Mouse (Mus musculus): Measurements from ENCODE around the gene Satb2.

Gene Satb2

DNA sequence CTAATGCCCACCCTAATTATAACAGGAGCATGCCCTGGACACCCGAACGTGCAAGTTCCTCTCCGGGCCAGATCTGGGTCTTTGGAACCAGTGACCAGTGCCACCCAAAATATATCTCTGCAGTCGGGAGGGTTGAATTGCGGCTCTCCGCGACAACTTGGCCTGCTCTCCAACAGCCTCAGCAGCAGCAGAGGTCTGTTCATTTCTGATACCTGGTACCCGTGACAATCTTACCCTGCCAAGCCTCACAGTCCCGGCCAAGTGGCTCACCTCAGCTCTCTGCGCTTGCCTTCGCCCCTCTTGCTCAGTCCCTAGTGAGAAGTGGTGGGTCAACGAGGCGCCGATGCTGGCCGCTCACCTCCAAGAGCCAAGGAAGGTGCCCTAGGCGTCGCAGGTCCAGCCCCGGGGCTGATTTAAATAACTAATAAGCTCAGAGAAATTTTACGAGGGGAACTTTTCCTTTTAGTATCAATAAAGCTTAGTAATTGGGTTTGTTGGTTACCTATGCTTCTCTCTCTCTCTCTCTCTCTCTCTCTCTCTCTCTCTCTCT is at the start of gene Satb2:
TSS of gene Satb2 (minus strand) at position 500 of the 550 bp plus-strand sequence.
- in situ Hi-C loops (cut with MboI, MseI) = no loop called here

DNA sequence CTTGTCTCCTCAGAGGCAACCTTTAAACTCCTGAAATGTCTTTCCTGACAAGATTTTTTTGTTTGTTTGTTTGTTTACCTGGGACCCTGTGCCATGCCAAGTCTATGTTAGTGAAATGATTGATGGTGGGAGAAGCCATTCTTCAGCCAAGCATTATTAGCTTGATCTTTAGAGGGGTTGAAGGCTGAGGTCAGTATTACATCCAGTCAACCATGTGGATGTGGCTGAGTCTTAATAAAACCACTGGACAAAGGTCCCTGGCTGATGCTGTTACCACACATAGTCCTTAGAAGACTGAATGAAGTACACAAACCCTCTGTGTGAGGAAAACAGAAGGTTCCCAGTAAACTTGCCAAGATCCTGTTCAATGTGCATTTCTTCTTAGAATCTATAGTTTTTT is 40.5 kb upstream of the Satb2 start:
- in situ Hi-C loops (cut with MboI, MseI) = no loop called here

DNA sequence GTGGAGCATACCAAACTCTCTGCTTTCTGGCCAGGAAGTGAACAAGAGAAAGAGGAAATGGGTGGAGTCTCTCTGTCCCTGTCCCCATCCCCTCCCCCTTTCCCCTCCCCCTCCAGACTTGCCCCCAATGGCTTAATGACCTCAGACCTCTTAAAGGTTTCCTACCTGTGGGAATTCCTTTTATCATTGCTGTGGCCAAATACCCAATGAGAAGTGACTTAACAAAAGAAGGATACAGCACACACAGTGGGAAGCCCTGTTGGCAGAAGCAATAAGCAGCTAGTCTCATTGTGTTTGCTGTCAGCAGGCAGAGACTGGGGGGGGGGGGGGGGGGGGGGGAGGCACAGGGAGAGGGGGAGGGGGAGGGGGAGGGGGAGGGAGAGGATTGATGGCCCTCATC is 35.4 kb upstream of the Satb2 start:
- in situ Hi-C loops (cut with MboI, MseI) = no loop called here

DNA sequence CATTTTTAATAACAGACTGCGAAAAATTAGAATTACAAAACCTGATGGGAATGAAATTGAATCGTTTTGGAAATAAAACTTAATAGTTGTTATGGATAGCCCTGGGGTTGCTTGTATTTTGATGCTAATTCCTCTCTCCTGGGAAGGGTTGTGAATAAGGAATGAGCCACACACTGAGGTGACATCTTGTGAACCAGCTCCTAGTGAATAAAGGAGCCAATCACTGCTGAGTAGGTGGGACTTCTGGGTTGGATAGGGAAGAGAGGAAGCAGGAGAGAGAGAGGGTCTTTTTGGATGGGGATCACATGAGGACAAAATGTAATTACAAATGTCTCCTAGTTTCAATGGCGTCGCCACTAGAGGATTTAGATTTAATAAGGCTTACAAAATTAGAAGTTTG is 30.7 kb upstream of the Satb2 start:
- in situ Hi-C loops (cut with MboI, MseI) = no loop called here

DNA sequence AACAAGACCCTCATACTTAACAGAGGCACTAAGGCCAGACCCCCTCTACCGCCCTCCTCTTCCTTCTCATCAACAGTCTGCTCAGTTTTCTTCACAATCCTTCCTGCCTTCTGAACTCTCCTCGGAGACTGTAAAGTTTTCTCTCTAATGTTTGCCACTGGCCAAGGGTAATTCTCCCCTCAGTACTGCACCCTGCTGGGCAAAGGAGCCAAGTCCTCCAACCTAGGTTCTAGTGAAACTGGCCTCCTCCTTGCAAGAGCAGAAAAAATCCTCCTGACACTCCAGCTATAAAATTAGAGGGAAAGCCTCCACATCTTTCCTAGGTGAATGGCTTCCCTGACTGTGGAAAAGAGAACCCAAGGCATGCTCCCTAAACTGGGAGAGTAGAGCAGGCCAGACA is 16.6 kb upstream of the Satb2 start:
- in situ Hi-C loops (cut with MboI, MseI) = no loop called here

DNA sequence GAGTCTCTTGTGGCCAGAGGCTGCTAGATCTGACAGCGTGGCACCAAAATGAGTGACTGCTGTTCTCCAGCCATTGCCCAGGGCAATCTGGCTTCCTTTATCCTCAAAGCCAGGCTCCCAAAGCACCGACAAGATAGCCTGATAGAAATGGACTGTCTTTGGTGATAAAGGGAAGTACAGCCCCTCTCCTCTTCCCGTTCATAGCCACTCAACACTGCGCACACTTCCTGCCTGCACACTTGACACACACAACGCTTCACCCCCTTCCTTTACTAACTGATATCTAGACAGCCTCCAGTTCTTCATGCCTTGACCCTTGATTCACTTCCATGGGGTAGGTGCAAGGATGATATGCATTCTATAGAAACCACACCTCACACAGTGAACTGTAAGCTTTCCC is 13.9 kb upstream of the Satb2 start:
- in situ Hi-C loops (cut with MboI, MseI) = no loop called here

DNA sequence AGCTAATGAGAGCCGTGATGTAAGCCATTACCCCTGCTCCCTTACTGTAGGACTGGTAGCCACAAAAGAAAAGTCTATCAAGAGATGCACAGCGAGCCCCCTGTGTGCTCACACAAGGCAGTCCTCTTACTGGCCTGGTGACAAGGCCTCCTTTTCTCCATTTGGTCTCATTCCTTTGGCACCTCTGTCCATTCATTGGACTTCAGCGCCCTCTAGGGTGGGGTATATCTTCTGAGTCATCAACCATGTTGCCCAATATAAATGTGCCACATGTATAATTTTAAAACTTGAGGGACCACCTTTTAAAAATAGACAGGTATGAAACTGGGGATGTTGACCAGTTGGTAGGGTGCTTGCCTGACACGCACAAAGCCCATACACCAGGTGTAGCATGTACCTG is 13.2 kb upstream of the Satb2 start:
- in situ Hi-C loops (cut with MboI, MseI) = no loop called here

DNA sequence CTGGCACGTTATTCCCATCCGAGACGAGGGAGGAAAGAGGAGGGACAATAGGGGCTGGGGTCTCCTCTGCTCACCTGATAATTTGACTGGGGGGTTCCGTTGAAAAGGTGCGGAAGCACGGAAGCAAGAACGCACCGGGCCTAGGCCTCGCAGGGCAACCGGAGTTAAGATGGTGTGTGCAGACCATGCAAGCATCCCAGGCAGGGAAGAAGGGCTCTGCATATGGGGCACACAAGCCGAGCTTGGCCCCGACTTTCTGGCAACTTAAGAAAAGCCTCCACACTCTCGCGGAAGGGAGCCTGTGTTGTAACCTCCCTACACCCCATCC is 6.0 kb upstream of the Satb2 start:
- in situ Hi-C loops (cut with MboI, MseI) = no loop called here

DNA sequence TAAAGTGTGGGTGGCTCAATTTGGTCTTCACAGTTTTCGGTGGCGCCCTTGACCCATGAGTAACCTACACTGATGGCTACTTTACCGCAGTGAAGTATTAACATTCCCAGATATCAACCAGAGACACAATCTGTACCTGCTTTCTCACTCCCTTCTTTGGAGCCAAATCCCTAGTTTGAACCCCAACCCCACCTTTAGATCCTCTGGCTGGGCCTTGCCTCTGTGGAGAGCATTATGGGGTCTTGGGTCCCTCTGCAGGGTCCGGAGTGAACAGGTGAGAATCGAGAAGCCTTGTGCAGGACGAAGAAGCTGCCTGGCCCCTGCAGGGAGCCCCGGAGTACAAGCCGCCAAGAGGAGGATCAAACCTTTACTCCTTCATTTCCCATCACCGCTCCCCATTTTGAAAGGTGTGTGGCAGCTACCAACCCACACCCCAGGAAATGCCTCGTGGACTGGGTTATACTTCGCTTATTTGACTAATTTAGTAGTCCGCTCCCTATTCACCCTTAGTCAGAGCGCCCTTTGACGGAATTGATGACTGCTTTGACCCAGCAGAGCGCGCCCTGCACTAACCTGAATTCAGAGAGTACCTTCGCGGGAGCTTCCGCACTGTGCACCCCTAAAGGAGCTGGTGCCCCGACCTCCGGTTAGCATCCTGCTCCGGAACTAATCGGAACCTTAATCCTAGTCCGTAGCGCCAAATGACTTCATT is 5.5 kb upstream of the Satb2 start:
- in situ Hi-C loops (cut with MboI, MseI) = no loop called here

DNA sequence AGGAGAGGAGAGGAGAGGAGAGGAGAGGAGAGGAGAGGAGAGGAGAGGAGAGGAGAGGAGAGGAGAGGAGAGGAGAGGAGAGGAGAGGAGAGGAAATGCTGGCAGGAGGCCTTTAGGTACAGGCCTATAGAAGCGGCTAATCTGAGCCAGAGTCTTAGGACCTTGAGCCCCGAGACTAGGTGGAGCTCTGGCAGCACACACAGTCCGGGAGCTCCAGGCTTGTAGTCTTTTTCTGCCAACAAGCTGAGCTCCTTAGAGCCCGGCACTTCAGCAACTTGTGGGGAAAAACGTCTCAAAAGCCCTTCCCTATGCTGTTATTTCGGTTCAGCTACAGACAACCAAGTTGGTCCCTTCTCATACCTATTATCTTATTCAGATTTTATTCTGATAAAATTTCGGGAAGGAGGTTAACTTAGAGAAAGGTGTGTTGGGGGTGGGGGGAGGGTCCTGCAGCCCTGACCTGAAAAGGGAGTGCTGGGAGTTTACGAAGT is 4.7 kb upstream of the Satb2 start:
- in situ Hi-C loops (cut with MboI, MseI) = no loop called here

DNA sequence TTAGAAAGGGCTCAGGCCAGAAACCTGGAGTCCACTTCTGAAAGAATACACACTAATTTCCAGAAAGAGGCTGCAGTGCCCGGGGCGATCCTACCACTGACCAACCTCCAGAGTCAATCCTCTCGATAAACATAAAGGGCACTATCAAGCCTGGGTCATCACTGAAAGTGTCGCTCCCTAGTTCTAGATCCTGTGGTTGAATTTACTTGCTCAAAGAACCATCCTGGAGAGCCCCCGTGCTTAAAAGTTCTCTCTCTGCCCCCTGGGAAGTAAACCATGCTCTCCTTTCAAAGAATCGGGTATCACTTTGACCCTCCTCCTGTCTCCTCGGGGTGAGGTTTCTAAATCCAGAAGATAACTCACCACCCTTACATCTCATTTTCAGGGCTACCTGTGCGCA is 4.2 kb upstream of the Satb2 start:
- in situ Hi-C loops (cut with MboI, MseI) = no loop called here

DNA sequence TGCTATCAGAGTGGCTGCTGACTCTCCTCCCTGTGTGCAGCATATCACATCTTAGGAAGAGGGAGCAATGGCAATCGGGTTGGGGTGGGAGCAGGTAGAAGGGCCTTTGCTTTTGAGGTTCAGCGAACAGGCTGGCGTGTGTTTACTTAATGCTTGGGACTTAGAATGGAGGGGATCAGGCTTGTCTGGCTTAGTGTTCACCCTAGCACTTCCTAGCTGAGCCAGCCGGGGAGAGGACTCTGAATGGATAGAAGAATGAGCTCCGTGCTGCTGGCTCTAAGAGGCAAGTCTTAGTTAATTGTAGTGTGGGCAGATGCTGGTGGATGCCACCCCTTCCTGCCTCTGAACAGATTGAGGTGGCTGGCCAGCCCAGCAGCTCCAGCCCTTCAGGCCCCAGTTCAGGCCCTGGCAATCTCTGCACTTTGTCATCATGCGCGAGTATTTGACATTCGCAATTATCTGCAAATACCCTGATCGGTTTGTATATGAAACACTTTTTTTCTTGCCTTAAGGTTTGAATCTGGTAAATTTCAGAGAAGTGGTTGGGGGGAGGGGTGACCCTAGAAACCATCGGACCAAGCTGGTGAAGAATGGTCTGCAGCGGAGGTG is 3.6 kb upstream of the Satb2 start:
- in situ Hi-C loops (cut with MboI, MseI) = no loop called here

DNA sequence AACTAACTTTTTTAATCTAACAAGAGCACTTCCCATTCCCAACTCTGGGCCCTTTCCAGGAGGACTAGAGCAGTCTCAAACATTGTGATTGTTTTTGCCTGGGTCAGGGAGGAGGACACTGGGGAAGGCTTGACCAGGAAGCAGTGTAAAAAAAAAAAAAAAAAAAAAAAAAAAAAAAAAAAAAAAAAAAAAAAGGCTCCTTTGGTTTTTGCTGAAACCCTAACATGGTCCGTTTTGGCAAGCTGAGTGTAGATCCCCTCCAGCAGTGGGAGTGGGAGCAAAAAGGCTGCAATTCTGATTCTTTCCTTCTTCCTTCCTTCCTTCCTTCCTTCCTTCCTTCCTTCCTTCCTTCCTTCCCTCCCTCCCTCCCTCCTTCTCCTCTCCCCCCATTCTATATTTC is 3.1 kb upstream of the Satb2 start:
- in situ Hi-C loops (cut with MboI, MseI) = no loop called here

DNA sequence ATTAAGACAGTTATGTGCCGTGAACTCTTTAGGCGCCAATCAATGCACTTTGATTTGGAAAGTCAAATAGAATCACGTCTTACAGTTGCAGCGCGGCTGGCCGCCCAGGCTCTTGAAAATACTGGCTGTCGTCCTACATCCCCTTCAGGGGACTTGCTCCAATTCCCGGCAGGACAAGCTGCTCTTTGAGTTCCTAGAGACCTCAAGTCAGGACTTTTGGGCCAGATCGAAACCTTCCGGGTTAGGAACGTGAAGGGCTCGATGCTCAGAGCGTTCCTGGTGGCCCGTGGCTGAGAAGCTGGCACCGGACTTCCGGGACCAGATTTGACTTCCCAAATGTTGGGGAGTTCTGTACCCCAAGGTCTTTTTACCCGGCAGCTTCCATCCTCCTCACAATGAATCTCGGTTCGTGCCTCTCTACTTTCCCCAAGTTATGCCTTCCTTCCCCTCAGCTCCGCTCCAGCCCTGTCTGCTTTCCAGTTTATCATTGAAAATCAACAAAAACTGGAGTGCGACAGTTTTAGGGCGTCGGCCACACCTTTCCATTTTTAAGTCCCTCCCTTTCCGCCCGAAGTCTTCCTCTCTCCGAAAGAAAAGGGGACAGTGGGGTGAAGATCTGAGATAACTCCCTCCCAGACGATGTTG is 2.3 kb upstream of the Satb2 start:
- in situ Hi-C loops (cut with MboI, MseI) = no loop called here

DNA sequence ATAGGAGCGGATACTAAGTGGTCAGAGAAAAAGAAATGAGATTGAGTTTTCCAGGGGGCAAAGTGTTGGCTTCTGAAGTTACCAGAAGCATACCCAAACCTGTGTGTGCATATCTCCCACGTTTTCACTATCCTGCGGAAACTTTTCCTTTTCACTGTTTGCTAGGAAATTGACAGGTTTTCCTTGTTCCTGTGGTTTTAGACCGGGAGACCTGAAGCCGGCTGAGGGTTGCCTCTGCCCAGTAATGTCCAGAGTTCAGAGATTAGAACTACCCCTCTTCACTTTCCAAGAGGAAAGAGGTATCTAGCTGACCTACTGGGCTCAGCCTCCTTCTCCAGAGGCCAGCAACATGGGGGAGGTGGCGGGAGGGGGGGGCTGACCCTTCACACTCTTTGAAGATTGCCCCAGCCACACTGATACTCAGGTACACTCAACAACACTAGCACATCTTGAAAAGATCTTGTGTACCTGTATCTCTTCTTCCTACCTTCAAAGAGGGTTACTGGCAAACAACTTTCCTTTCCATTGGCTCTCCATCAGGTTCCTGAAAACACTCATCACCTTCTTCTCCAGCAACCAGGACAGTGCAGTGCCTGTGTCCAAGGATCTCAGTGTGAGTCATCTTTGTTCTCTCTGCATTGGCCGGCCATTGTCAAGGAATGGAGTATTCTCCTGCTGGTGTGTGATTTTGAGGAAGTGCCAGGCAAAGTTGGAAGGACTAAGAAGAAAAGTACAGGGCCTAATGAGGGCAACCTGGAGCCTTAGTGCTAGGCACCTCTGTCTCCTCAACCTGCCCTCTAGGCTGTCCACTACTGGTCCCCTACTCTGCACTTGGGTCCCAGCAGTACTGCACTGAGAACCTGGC is 1.3 kb upstream of the Satb2 start:
- in situ Hi-C loops (cut with MboI, MseI) = no loop called here

DNA sequence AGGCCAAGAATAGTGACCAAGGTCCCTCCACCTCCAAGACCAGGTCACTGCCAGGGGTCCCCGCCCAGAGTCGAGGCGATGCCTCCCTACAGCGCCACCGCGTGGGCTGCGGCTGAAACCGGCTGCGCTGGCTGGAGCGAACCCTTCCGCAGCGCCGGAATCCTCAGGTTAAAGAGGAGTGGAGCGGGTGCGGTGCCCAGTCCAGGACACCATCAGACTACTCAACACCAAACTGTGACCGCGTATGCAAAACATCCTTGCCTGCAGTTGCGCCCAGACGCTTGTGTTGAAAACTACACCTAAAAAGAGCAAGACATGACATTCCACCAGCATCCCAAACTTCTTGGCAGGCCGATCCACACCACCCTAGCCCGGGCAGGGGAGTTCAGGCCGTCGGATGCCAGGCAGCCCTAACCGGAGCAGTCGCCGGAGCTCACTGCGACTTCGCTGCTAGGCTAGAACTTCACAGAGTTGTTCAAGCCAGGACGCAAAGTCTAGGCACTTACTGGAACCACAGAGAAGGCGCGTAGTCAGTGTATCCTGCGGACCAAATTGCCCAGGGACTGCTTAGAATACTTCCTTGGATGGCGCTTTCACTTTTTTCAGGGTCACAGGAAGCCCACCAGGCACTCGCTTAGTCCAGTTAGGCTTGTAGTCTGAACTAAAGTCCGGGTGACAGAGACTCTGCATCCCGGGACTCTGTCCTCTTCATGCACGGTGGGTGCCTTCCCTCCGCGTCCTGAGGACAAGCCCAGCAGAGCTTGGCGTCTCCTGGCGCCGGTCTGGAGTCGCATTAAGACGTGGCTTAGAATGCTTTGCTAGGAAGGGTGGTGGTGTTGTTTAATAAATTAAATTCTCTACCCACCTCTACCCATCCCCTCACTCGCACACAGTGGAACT is 999 bp downstream of the Satb2 start:
- in situ Hi-C loops (cut with MboI, MseI) = no loop called here

DNA sequence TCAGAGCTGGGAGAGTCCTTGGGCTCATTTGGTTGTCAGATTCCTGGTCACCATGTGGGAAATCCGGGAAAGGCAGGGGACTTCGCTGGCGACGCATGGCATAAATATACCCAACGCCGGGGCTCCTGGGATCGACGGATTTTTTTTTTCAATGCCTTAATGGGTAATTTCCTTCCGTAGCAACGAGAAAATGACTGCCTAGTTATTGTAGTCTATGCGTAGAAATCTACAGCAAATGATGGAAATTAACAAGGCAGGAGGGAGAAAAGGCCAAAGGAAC is 1.7 kb downstream of the Satb2 start:
- in situ Hi-C loops (cut with MboI, MseI) = no loop called here

DNA sequence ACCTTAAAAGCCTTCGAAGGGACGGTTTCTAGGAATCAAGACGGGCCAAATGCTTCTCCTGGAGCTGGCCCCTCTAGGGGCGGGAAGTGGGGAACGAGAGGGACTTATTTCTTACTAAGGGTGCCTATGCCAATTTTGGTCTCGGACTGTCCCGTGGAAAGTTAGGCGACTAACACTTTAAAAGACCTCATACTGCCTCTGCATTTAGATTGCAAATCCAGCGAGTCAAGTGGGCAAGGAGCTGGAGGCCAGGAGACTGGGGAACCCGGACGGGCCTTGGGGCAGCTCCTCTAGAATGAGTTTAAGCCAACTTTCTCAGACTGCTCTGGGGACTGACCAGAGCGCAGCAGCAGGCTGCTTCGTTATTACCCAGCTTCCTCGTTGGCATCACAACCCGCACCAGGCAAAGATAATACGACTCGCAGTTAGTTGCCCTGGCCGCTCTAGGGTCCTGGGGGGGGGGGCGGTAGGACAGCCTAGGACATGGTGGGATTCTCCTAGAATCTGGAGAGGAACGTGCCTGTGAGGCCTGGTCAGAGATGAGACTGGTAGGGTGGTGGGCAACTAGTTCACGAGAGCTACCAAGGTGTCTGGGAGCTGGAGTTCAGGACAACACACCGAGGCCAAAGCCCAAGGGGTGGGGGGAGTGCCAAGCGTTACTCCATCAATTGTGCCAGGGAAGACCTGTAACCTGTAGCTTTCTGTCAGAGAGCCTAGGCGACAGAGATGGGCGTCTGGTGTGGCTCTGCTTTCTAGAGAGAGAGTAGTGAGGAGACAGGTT is 2.2 kb downstream of the Satb2 start:
- in situ Hi-C loops (cut with MboI, MseI) = no loop called here

DNA sequence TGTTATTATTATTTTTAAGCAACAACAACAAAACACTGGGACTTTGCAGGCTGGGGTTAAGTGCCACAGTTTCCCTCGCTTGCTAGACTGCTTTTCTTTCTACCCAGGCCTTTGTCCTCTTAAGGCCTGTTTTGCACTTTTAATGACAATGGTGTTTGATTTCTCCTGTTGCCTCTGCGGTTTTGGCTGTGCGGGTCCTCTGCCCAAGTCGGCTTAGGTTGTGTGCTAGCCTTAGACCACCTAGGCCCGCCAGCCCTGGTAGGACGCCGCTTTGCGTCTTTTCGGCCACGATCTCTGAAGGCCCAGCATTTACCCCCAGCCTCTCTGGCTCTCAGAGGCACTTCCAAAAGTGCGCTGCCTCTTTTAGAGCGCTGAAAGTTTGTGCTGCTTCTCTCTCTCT is 2.9 kb downstream of the Satb2 start:
- in situ Hi-C loops (cut with MboI, MseI) = no loop called here

DNA sequence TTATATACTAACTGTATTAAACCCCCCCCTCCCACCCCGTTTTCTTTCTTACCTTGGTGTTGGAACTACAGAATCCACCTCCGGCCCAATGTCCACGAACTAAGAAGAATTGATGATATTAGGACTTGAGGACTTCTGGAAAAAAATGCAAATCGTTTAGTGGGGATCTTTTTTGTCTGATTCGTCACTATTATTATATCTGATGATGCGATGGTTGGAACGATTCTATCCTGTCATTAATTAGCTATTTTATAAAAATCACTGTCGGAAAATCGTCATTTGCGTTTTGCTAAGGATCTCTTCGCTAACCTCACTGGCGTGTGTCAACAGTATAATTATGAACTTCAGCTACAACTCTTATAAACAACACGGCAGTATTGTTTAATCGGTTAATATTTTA is 4.3 kb downstream of the Satb2 start:
- in situ Hi-C loops (cut with MboI, MseI) = no loop called here

DNA sequence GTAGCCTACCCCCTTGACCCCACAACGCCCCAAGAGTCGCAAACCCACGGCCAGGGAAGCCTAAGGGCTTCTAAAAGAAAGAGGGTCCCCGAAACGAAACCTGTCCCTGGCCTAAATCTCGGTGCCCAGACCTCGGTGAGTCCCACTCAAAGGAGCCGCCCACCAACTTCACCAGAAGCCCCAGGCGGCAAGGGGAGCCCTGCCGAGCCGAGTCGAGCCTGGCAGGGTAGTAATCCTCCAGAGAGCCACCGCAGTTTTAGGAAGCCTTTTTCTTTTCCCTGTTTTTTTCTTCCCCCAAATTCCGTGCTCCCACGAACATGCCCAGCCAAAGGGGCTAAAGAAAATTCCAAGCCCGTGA is 4.9 kb downstream of the Satb2 start:
- in situ Hi-C loops (cut with MboI, MseI) = no loop called here
